Mouse (Mus musculus): ENCODE data around the gene Gm4969. TPM values are rescaled to one million over a fixed set of nuclear protein-coding genes. Genes with fewer than 3 reads are reported as not detected.

Gm4969 gene
- total and polyA plus RNA-seq, 3 experiments: not detected

DNA sequence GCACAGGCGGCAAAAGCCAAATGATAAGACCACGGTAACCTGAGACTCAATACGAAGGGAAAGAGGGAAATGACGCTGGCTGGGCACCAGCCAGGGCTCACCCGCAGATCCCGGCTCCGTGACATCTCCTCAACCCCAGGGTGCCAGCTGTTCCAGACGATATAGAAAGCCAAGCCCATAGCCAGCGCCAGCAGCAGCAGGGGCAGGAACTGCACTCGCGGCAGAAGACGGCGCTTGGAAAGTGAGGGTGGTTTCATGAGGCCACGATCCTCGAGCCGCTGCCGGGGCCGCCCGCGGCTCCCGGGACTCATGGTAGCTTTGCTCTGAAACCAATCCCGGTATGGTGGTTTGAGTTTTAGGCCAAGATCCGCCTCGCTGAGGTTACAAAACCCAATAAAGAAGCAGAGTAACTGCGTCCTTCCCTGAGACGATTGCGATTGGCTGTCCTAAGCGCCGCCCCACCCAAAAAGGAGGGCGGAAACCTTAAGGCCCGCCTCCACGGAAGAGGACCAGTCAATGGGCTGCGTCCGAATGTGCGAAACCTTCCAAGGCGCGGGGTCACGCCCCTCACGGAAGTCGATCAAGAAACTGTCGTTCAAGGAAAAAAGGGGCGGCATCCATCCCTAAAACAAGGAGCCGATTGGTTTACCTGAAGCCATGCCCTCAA lies 30.8 kb upstream of the Gm4969 start, which contains the start of gene Qpctl:
Qpctl (minus strand) TSS at position 417 of the 667 bp plus-strand sequence.
- peak within 1 kb of the TSS; percentile 88 to 89 for H3K4me3 ChIP-seq (ENCODE audit: control insufficient read depth in 1 of 2, insufficient read depth in 1 of 2, low read depth in 2 of 2, low read length in 2 of 2)
- H3K27ac ChIP-seq (ENCODE audit: control insufficient read depth, low read depth, low read length): peak within 1 kb of the TSS; percentile 94
- peak within 1 kb of the TSS; percentile 94 for H3K9ac ChIP-seq (ENCODE audit: control insufficient read depth, low read depth, low read length, poor library complexity, severe bottlenecking)
- peak; percentile 100 for DNase-seq (ENCODE audit: low read depth, low spot score)
- no peaks in the 10 kb centered on the region for H3K27me3 ChIP-seq (ENCODE audit: control insufficient read depth in 1 of 2, insufficient read depth in 2 of 2, low read length in 2 of 2)
- peaks cover 14% of the 10 kb centered on the region for H3K79me2 ChIP-seq (ENCODE audit: control insufficient read depth, insufficient read depth, low read length, poor library complexity)
- H3K4me1 ChIP-seq (ENCODE audit: control insufficient read depth in 1 of 2, insufficient read depth in 2 of 2, low read length in 2 of 2): peaks cover 4 to 17% of the 10 kb centered on the region in 2 experiments; a peak in 3 of 4 replicates
- no peaks in the 10 kb centered on the region for H3K9me3 ChIP-seq (replicated peaks; ENCODE audit: insufficient read depth, low read length)
- H3K36me3 ChIP-seq (ENCODE audit: control insufficient read depth in 1 of 2, insufficient read depth in 2 of 2, low read length in 2 of 2): peaks cover 0 to 6% of the 10 kb centered on the region in 2 experiments; a peak in 2 of 4 replicates
- TF ChIP-seq TBP (IDR thresholded peaks at IDR 0.05; ENCODE audit: low read depth, low read length) (peak; percentile 82), MXI1 (IDR thresholded peaks at IDR 0.05; ENCODE audit: low read depth, low read length) (no peak; the same call in 1 of the 2 replicates), CHD1 (IDR thresholded peaks at IDR 0.05; ENCODE audit: low read depth, low read length) (no peak), CHD2 (IDR thresholded peaks at IDR 0.05; ENCODE audit: low read length) (peak; percentile 27; the same call in 1 of the 2 replicates), ELF1 (IDR thresholded peaks at IDR 0.05; ENCODE audit: low read depth, low read length) (peak; percentile 87), GATA1 (IDR thresholded peaks at IDR 0.05; ENCODE audit: low read depth, low read length) (no peak), SMC3 (IDR thresholded peaks at IDR 0.05; ENCODE audit: low read depth, low read length) (no peak), JUND (IDR thresholded peaks at IDR 0.05; ENCODE audit: low read depth, low read length) (no peak), HCFC1 (IDR thresholded peaks at IDR 0.05; ENCODE audit: low read depth, low read length) (no peak), USF2 (IDR thresholded peaks at IDR 0.05; ENCODE audit: borderline replicate concordance in 1 of 2, insufficient read depth in 1 of 2, low read depth in 1 of 2, low read length in 2 of 2) (no peak), MAX (IDR thresholded peaks at IDR 0.05; ENCODE audit: low read length) (0 out of 2 replicates have a peak, but pooled peaks have one; percentile 41), RAD21 (IDR thresholded peaks at IDR 0.05; ENCODE audit: low read depth, low read length) (no peak), ETS1 (IDR thresholded peaks at IDR 0.05; ENCODE audit: low read depth, low read length) (peak; percentile 46), NRF1 (IDR thresholded peaks at IDR 0.05; ENCODE audit: insufficient read depth, low read depth, low read length, poor library complexity, severe bottlenecking) (no peak), E2F4 (IDR thresholded peaks at IDR 0.05; ENCODE audit: borderline replicate concordance, low read depth, low read length) (0 out of 2 replicates have a peak, but pooled peaks have one; percentile 8), EP300 (IDR thresholded peaks at IDR 0.05; ENCODE audit: low read depth in 1 of 2, low read length in 2 of 2) (no peak), UBTF (IDR thresholded peaks at IDR 0.05; ENCODE audit: borderline replicate concordance, insufficient read depth, low read depth, low read length) (no peak), MAFK (IDR thresholded peaks at IDR 0.05; ENCODE audit: borderline replicate concordance, low read depth, low read length) (no peak), TAL1 (IDR thresholded peaks at IDR 0.05; ENCODE audit: low read length) (peak; percentile 42; the same call in 1 of the 2 replicates), SIN3A (IDR thresholded peaks at IDR 0.05; ENCODE audit: low read length) (peak; percentile 17; the same call in 1 of the 2 replicates), RCOR1 (IDR thresholded peaks at IDR 0.05; ENCODE audit: low read depth, low read length) (no peak), MEF2A (IDR thresholded peaks at IDR 0.05; ENCODE audit: extremely low read depth, insufficient replicate concordance, low read depth, low read length, poor library complexity, severe bottlenecking) (no peak), MAZ (IDR thresholded peaks at IDR 0.05; ENCODE audit: low read depth, low read length) (no peak), USF1 (IDR thresholded peaks at IDR 0.05; ENCODE audit: low read depth, low read length) (0 out of 2 replicates have a peak, but pooled peaks have one; percentile 13), TCF12 (IDR thresholded peaks at IDR 0.05; ENCODE audit: low read depth, low read length) (peak; percentile 45), NELFE (IDR thresholded peaks at IDR 0.05; ENCODE audit: low read depth, low read length) (peak; percentile 77), ZKSCAN1 (IDR thresholded peaks at IDR 0.05; ENCODE audit: low read depth, low read length) (no peak), GABPA (IDR thresholded peaks at IDR 0.05; ENCODE audit: low read depth, low read length) (no peak), MYC (IDR thresholded peaks at IDR 0.05; ENCODE audit: low read depth, low read length) (peak; percentile 67), POLR2A (IDR thresholded peaks at IDR 0.05; ENCODE audit: control insufficient read depth in 1 of 2, insufficient read depth in 1 of 2, low read depth in 1 of 2, low read length in 2 of 2, poor library complexity in 1 of 2) (peak; percentile 72 to 83), ZNF384 (IDR thresholded peaks at IDR 0.05; ENCODE audit: low read depth, low read length) (no peak), POLR2AphosphoS5 (IDR thresholded peaks at IDR 0.05; ENCODE audit: borderline replicate concordance, low read depth, low read length) (no peak), MYB (IDR thresholded peaks at IDR 0.05; ENCODE audit: low read depth, low read length) (0 out of 2 replicates have a peak, but pooled peaks have one; percentile 28), ZMIZ1 (IDR thresholded peaks at IDR 0.05; ENCODE audit: low read depth, low read length) (peak; percentile 78), ZC3H11A (IDR thresholded peaks at IDR 0.05; ENCODE audit: low read depth, low read length) (no peak), KAT2A (conservative IDR thresholded peaks at IDR 0.05; ENCODE audit: low read depth, low read length) (0 out of 2 replicates have a peak, but pooled peaks have one; percentile 41)
